Mouse (Mus musculus): ENCODE measurements around the gene Clstn1. TPM values are rescaled to one million over a fixed set of nuclear protein-coding genes. Genes with fewer than 3 reads are reported as not detected.

Gene Clstn1
- polyA plus RNA-seq, 1 experiment = 53.6 TPM

- TF ChIP-seq CTCF (IDR thresholded peaks at IDR 0.05; ENCODE audit: borderline replicate concordance, insufficient read depth, low read length) (peak; percentile 74), POLR2A (IDR thresholded peaks at IDR 0.05; ENCODE audit: low read depth, low read length) (no peak)
- peak overlapping the region; percentile 49 for H3K4me3 ChIP-seq (ENCODE audit: insufficient read depth, low read length)
- H3K4me1 ChIP-seq (ENCODE audit: control insufficient read depth, insufficient read depth, low read length) = no peaks in the 10 kb centered on the region
- H3K27ac ChIP-seq (ENCODE audit: insufficient read depth, low read length) = no peak overlapping the region
Measured at GRCm38 (mm10) chr4:149698197-149698821, 112.0 kb downstream of the Clstn1 start.

Other genes with a start within 250 kb of the Clstn1 start
- 86.6 and 87.7 TPM in 2 replicates for gene Ube4b, start 159.7 kb upstream of the Clstn1 start, polyA plus RNA-seq (2011; ENCODE audit: insufficient read length, low read depth, missing spikeins)
- gene Rbp7, start 131.5 kb upstream of the Clstn1 start, polyA plus RNA-seq (2011; ENCODE audit: insufficient read length, low read depth, missing spikeins) = not detected in 2 replicates
- not detected in 2 replicates for gene Tmem274, start 109.1 kb upstream of the Clstn1 start, polyA plus RNA-seq (2011; ENCODE audit: insufficient read length, low read depth, missing spikeins)
- gene Nmnat1, start 101.3 kb upstream of the Clstn1 start, polyA plus RNA-seq (2011; ENCODE audit: insufficient read length, low read depth, missing spikeins) = 5.1 and 7.0 TPM in 2 replicates
- 48.3 and 49.3 TPM in 2 replicates for gene Lzic, start 101.2 kb upstream of the Clstn1 start, polyA plus RNA-seq (2011; ENCODE audit: insufficient read length, low read depth, missing spikeins)
- 11.4 TPM in 2 replicates for gene Ctnnbip1, start 68.2 kb upstream of the Clstn1 start, polyA plus RNA-seq (2011; ENCODE audit: insufficient read length, low read depth, missing spikeins)
- 3.6 and 4.3 TPM in 2 replicates for gene Pik3cd, start 116.1 kb downstream of the Clstn1 start, polyA plus RNA-seq (2011; ENCODE audit: insufficient read length, low read depth, missing spikeins)
- gene Tmem201, start 151.6 kb downstream of the Clstn1 start, polyA plus RNA-seq (2011; ENCODE audit: insufficient read length, low read depth, missing spikeins) = 14.6 and 19.6 TPM in 2 replicates
- gene Slc25a33, start 187.8 kb downstream of the Clstn1 start, polyA plus RNA-seq (2011; ENCODE audit: insufficient read length, low read depth, missing spikeins) = 5.7 and 7.4 TPM in 2 replicates

All from embryonic fibroblast, embryonic 13.5 days (primary cell).